Mouse (Mus musculus) erythroblast, embryonic 14.5 days (primary cell): ENCODE results near the gene Ptprt. TPM values are rescaled to one million over a fixed set of nuclear protein-coding genes. Genes with fewer than 3 reads are reported as not detected.
"Not testable (repeated sequence)": the region's sequence is repeated elsewhere in the genome, so short reads cannot be mapped to it uniquely, and the experiment has no call there.

Source experiments
- H3K27me3 ChIP-seq: 2 replicates; pipeline ENCODE4 v1.6.1; 2012; ENCODE audit warnings: inconsistent platforms; ENCODE audit not compliant: control insufficient read depth
- H3K36me3 ChIP-seq: 2 replicates; pipeline ENCODE4 v1.6.1; 2012; ENCODE audit warnings: mild to moderate bottlenecking, inconsistent platforms; ENCODE audit not compliant: control insufficient read depth
- H3K4me1 ChIP-seq: 2 replicates; pipeline ENCODE4 v1.6.1; 2012; ENCODE audit warnings: inconsistent platforms; ENCODE audit not compliant: control insufficient read depth
- H3K4me3 ChIP-seq: replicated peaks from 2 replicates; pipeline ENCODE3; 2012; ENCODE audit warnings: moderate library complexity, mild to moderate bottlenecking, inconsistent platforms
- H3K9me3 ChIP-seq: 2 replicates; pipeline ENCODE4 v1.6.1; 2012; ENCODE audit warnings: low read length, inconsistent platforms, mixed read lengths; ENCODE audit not compliant: control insufficient read depth
- GATA1 ChIP-seq: IDR thresholded peaks from 2 replicates; pipeline ENCODE4 v1.6.1; 2012; ENCODE audit warnings: low read length, inconsistent platforms, mixed read lengths
- TAL1 ChIP-seq: IDR thresholded peaks from 3 replicates; pipeline ENCODE4 v1.6.1; 2012; ENCODE audit warnings: low read length, inconsistent platforms, mixed read lengths
- polyA plus RNA-seq: library from polyadenylated mRNA; stranded (reverse); fragments of >175 nt; gene quantifications from 2 replicates; pipeline ENCODE4 v1.2.3, GENCODE M21; 2012

The Ptprt gene
- polyA plus RNA-seq, 1 experiment, result not detected

DNA sequence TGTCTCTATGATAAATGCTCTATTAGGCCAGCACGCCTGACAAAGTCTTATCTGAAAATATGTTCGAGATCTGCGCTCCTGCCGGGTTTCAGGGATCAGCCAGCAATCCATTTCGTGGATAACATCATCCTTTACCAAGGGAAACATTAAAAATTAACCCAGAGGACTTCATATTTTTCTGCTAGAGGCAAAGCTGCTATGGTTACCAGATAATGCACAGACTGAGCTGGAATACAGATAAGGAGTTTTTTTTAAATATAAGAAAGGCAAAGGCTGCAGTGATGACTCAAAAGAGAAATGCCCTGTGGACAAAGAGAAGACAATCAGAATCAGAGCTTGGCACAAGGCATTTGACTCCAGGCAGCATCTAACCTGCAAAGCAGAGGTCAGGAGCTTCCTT lies 1111.4 kb downstream of the Ptprt start:
- TF ChIP-seq GATA1 (no peak), TAL1 (no peak)

DNA sequence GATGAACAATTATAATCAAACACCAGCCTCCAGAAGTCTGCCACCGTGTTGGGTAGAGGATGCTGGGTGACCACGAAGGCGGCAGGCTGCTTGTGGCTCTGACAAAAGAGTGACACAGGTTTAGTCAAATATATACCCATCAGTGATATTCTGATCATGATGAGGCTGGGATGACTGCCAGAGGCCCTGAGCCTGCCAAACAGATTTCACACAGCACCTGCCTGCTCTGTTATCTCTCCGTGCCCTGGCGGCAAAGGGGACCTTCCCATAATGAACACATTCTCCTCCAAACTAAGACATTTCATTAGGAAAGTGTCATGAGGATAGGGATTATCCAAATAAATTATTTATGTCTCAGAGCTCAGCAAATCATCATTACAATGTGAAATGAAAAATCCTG lies 1113.6 kb downstream of the Ptprt start:
- Histone ChIP-seq H3K36me3 (no peaks in the 10 kb centered on the region), H3K27me3 (no peaks in the 10 kb centered on the region), H3K4me1 (no peaks in the 10 kb centered on the region), H3K9me3 (peaks cover 5% of the 10 kb centered on the region), H3K4me3 (no peak overlapping the region)
- TF ChIP-seq GATA1 (no peak), TAL1 (no peak)

More for the DNA sequence above, 1111.4 kb downstream of the Ptprt start:
- Histone ChIP-seq H3K36me3 (no peaks in the 10 kb centered on the region), H3K27me3 (no peaks in the 10 kb centered on the region), H3K4me3 (no peak overlapping the region), H3K4me1 (no peaks in the 10 kb centered on the region), H3K9me3 (peaks cover 5% of the 10 kb centered on the region)

DNA sequence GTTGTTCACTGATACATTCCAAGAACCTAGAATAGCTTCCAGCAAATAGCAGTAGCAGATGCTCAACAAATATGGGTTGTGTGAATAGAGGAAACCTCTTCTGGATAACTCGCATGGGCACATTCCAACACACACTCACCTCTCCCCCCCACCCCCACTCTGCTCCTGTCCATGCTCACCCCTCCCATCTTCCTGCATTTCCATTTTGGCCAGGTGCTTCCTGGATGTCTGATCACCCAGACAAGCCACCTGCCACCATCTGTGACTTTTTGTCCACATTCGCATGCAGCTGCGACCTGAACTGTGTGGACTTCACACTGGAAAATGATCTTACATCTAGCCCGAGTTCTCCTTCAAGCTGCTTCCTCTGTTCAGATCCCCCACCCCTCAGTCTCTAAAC lies 1115.5 kb downstream of the Ptprt start:
- H3K27me3 ChIP-seq, result no peaks in the 10 kb centered on the region
- no peaks in the 10 kb centered on the region for H3K4me1 ChIP-seq
- H3K36me3 ChIP-seq, result no peaks in the 10 kb centered on the region
- no peak for TF ChIP-seq TAL1
- no peak for TF ChIP-seq GATA1
- H3K9me3 ChIP-seq, result peaks cover 8% of the 10 kb centered on the region
- H3K4me3 ChIP-seq, result no peak overlapping the region

DNA sequence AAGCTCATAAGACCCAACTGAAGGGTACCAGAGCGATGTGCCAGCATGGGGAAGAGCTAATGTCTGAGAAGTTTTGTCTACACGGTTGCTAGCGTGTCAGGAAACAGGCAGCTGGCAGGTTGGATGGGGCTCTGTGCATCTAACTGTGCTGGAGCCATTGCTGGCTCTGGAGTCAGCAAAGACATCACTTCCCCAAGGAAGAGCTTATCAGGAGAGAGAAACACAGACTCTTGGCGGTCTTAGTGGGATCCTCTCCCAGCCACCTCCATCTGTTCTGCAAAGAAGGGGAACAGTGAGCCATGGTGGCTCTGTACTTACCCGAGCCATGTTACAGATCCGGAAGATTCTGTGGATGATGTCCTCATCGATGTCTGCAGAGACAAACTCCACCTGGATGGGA lies 1126.8 kb downstream of the Ptprt start:
- no peaks in the 10 kb centered on the region for H3K36me3 ChIP-seq
- TF ChIP-seq GATA1, result no peak
- no peak for TF ChIP-seq TAL1
- peaks cover 9% of the 10 kb centered on the region for H3K9me3 ChIP-seq
- no peaks in the 10 kb centered on the region for H3K27me3 ChIP-seq
- no peak overlapping the region for H3K4me3 ChIP-seq
- no peaks in the 10 kb centered on the region for H3K4me1 ChIP-seq

DNA sequence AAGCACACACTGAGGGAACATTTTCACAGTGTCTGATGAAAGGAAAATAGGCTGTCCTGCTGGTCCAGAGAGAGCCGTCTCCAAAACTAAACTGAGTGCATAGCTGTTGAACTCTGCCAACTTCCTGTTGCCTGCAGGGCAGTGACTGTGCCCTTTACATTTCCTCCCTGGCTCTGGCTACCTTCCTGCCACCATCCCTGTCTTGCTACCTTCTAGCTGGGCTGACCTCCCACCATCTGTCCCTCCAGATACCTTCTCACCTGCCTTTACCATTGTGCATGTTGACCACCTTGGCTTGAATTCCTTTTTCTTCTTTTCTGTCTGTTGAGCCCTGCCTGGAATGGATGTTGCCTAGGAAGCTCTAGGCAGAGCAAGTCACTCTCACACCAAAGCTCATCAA lies 1133.8 kb downstream of the Ptprt start:
- Histone ChIP-seq H3K9me3 (peaks cover 12% of the 10 kb centered on the region), H3K4me1 (no peaks in the 10 kb centered on the region), H3K4me3 (no peak overlapping the region), H3K27me3 (no peaks in the 10 kb centered on the region), H3K36me3 (no peaks in the 10 kb centered on the region)
- TF ChIP-seq TAL1, result no peak
- no peak for TF ChIP-seq GATA1

DNA sequence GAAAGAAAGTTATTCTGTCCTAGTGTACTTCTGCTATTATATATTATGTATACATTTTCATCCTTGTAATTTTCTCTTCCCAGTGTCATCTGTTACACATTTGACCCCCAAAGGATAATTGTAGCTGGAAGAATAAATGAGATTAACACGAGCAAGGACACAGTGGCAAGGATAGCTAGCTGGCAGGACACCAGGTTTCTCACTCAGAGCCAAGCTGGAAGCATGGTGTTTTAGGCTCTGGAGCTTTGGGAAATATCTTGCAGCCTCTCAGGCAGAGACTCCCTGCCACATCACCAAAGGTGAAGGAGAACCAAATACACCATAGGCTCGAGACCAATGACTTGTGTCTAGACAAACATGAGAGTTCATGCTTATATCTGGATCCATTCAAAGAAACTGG lies 1141.3 kb downstream of the Ptprt start:
- no peaks in the 10 kb centered on the region for H3K27me3 ChIP-seq
- H3K9me3 ChIP-seq, result peaks cover 2% of the 10 kb centered on the region; the same call in 1 of the 2 replicates
- H3K4me1 ChIP-seq, result no peaks in the 10 kb centered on the region
- H3K4me3 ChIP-seq, result no peak overlapping the region
- no peak for TF ChIP-seq GATA1
- H3K36me3 ChIP-seq, result no peaks in the 10 kb centered on the region

DNA sequence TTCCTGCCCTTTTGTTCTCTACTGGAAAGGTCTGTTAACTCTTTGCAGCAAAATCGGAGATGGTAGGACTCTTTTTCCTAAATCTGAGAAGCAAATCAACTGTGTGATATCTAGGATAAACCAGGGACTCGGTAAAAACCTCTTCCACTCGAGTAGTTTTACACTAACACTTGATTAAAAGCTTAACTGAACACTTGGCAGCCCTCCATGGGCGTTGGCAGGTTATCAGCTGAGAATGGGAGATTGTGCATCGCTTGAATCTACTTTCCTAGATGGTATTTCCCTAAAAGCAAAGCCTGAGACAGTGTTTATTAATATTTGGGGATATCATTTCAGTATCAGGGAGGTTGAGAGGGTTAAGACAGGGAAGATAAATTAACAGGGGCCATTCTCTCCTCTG lies 1144.0 kb downstream of the Ptprt start:
- H3K4me3 ChIP-seq, result no peak overlapping the region
- H3K27me3 ChIP-seq, result no peaks in the 10 kb centered on the region
- H3K9me3 ChIP-seq, result no peaks in the 10 kb centered on the region
- no peak for TF ChIP-seq GATA1
- no peak for TF ChIP-seq TAL1
- no peaks in the 10 kb centered on the region for H3K36me3 ChIP-seq
- H3K4me1 ChIP-seq, result no peaks in the 10 kb centered on the region

DNA sequence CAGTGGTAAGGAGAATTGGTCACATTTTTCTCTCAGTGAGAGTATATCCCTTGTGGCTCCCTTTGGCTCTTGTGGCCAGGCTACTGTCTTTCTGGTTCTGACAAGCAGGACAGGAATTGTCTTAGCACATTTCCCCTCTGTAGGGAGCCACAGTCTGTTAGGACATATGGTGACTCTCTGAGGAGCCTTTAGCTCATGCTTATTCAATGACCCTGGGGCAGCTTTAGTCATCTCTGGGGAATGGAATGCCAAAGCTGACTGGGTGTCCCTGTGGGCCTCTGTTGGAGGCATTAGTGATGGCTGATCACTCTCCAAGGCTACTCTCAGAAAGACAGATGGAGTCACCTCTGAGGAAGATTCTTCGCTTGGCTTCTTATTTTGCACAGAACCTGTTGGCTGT lies 1147.7 kb downstream of the Ptprt start:
- no peak for TF ChIP-seq GATA1
- no peak for TF ChIP-seq TAL1
- H3K36me3 ChIP-seq, result no peaks in the 10 kb centered on the region
- no peak overlapping the region for H3K4me3 ChIP-seq
- H3K9me3 ChIP-seq, result peaks cover 4% of the 10 kb centered on the region; the same call in 1 of the 2 replicates
- H3K27me3 ChIP-seq, result no peaks in the 10 kb centered on the region
- no peaks in the 10 kb centered on the region for H3K4me1 ChIP-seq

DNA sequence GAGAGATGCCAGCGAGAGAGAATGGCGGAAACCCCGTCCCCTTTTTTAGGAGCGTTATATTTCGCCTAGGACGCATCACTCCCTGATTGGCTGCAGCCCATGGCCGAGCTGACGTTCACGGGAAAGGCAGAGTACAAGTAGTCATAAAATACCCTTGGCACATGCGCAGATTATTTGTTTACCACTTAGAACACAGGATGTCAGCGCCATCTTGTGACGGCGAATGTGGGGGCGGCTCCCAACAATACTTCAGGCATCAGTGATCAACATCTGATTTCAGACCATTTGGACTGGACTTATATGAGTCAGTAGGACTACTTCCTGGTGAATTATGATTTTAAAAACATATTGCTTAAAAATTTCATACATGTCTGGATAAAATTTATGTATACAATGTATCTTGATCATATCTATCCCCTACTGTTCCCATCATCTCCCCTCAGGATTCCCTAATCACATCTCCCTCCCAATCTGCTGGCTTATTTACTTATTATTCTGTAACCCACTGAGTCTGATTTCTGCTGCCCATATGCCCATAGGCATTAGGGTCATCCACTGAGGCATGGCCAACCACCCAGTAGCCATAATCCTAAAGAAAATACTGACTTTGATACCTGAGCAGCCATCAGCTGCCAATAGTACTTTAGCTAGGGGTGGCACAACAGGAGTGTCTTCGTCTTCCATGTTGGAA lies 1148.9 kb downstream of the Ptprt start:
- H3K27me3 ChIP-seq, H3K9me3 ChIP-seq, H3K4me3 ChIP-seq, H3K4me1 ChIP-seq, H3K36me3 ChIP-seq: not testable (repeated sequence)

DNA sequence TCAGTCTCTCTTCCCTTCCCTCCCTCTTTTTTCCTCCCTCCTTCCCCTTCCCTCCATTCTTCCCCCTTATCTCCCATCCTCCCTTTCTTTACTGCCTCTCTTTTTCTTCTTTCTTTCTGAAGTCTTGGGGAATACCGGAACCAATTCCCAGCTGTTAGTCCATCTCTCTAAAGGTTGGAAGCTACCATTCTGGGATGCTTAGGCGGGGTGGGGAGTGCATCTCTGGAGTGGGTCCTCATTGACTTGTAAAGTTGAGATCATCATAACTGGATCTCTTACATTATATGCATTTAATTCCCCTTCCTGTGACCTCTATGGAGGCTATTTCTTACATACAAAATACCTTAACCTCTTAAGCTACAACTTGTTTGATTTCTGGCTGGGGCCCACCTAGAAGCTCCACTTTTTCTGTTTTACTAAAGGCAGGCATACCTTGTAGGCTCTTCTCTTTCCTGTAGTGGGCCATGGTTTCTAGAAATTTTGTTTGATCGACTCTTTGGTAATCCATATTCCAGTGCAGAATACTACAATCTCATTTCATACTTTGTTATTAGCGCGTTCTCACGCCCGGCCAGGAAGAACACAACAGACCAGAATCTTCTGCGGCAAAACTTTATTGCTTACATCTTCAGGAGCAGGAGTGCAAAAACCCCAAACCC lies 1149.7 kb downstream of the Ptprt start:
- TF ChIP-seq TAL1 (no peak), GATA1 (no peak)
- Histone ChIP-seq H3K4me1 (no peaks in the 10 kb centered on the region), H3K27me3 (no peaks in the 10 kb centered on the region), H3K4me3 (no peak overlapping the region), H3K36me3 (no peaks in the 10 kb centered on the region), H3K9me3 (peaks cover 4% of the 10 kb centered on the region; the same call in 1 of the 2 replicates)
